ENCODE assay signal across 10 mouse cellular contexts in the genomic region with DNA sequence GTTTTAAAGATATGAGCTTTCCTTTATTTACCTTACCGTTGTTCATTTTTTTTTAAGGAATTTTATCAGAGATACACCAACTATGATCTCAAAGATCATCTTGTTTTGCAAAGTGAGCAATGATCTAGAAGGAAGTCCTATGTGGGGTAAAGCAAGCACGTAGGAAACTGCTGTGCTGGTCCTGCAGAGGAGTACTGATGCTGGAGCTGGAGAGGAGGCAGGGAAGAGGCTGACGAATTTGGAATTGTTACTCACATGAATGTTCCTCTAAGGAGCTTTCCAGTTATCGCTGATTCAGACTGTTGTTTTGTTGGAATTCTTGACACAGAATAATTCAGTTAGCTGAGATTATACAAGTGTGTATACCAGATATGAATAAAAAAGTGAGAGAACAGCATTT.
"Had no signal": no experiment of that assay in that cellular context is flagged by ENCODE, and none has a peak within 500 bp of the region (broad histone marks: within the 10 kb centered on the region; RNA-seq: fewer than 3 reads in every experiment).

No protein-coding gene starts in this region.

- DNase-seq: retina, postnatal 1 day; right cerebral cortex, postnatal 14 days; right cerebral cortex, postnatal 25 days; spleen, adult 18-20 months; thymus, adult 18-20 months; thymus, adult 2 months; thymus, postnatal 14 days; thymus, postnatal 25 days; thymus, postnatal 36 days; thymus, postnatal 4 days had no signal
